41 mouse cellular contexts compared by ENCODE assay signal in the genomic region with DNA sequence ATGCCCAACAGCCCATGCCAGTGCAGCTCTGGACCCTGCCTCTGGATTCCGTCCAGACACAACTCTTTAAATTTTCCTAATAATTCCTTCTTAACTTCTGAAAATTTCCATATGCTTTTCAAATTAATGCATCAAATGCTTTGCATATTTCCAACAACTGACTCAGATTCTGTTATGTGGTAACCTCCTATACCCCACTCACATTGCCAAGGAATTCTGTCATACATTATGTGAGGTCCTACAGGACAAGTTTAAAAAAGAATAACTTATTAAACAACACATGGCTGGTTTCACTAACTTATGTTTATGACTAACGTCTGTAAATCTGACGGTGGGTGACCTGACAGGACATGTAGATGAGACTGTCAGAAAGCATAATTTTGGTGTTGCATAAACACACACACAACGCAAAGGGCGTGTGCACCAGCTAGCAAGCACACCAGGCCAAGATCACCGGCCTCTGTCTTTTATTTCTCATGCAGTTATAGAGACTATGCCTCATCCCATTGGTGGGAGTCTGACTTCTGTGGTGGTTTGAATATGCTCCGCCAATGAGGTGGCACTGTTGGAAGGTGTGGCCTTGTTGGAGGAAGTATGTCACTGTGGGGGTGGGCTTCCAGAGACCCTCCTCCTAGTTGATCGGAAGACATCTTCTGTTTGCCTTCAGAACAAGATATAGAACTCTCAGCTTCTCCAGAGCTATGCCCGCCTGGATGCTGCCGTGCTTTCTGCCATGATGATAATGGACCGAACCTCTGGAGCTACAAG. TPM values are rescaled to one million over a fixed set of nuclear protein-coding genes. Genes with fewer than 3 reads are reported as not detected.
A peak's percentile ranks its signal among the peaks of the same experiment; 100 is the strongest.
DNase-seq lines count a peak whose midpoint lies in the region; ATAC-seq and TF ChIP-seq lines count a peak whose summit lies in the region.
"Had no signal": no experiment of that assay in that cellular context is flagged by ENCODE, and none has a peak within 500 bp of the region (broad histone marks: within the 10 kb centered on the region; RNA-seq: fewer than 3 reads in every experiment).

No protein-coding gene starts in this region.

- WGBS in kidney, embryonic 15.5 days = 86% methylated on average over 11 of the region's 11 CpGs
- 82% methylated on average over 11 of the region's 11 CpGs for WGBS in lung, embryonic 15.5 days
- 95% methylated on average over 11 of the region's 11 CpGs for WGBS in midbrain, embryonic 10.5 days

- H3K36me3 ChIP-seq in kidney, embryonic 15.5 days = peaks cover 22% of the 10 kb centered on the region
- H3K36me3 ChIP-seq in lung, embryonic 15.5 days = no peaks in the 10 kb centered on the region
- H3K36me3 ChIP-seq in E14TG2a.4 (ENCODE audit: insufficient read depth, low read length) = peaks cover 18% of the 10 kb centered on the region
- H3K36me3 ChIP-seq in midbrain, embryonic 10.5 days = peaks cover 37% of the 10 kb centered on the region

- H3K27ac ChIP-seq in kidney, embryonic 15.5 days = peak overlapping the region; percentile 56; the same call in 1 of the 2 replicates
- H3K27ac ChIP-seq in lung, embryonic 15.5 days = peak overlapping the region; percentile 40
- H3K27ac ChIP-seq in midbrain, embryonic 10.5 days (replicated peaks) = no peak overlapping the region
- H3K27ac ChIP-seq: forebrain, embryonic 13.5 days; hindbrain, embryonic 10.5 days; hindbrain, embryonic 15.5 days; macrophage had no signal

- H3K9me3 ChIP-seq in kidney, embryonic 15.5 days (replicated peaks) = no peaks in the 10 kb centered on the region
- no peaks in the 10 kb centered on the region for H3K9me3 ChIP-seq in lung, embryonic 15.5 days
- no peaks in the 10 kb centered on the region for H3K9me3 ChIP-seq in E14TG2a.4 (ENCODE audit: low read length)
- no peaks in the 10 kb centered on the region for H3K9me3 ChIP-seq in midbrain, embryonic 10.5 days (replicated peaks)
- H3K9me3 ChIP-seq: forebrain, embryonic 13.5 days; G1E; hindbrain, embryonic 10.5 days; hindbrain, embryonic 15.5 days had no signal

- H3K9ac ChIP-seq in kidney, embryonic 15.5 days = no peak overlapping the region
- H3K9ac ChIP-seq in lung, embryonic 15.5 days = no peak overlapping the region
- H3K9ac ChIP-seq: forebrain, embryonic 13.5 days; hindbrain, embryonic 15.5 days had no signal

- no peak for DNase-seq in kidney, postnatal 10 days
- DNase-seq in lung, postnatal 36 days = no peak
- DNase-seq in R1 (ENCODE audit: low read depth, low spot score) = peak; percentile 83
- DNase-seq in midbrain, embryonic 10.5 days (ENCODE audit: low spot score) = no peak
- no peak for DNase-seq in layer of hippocampus, postnatal 10 days (ENCODE audit: low spot score in 2 of 2)
- DNase-seq: adrenal gland, postnatal 36 days; cerebellum, adult 18-20 months; cerebellum, postnatal 10 days; gastrocnemius, postnatal 10 days; heart, postnatal 14 days; kidney, adult 2 months; kidney, postnatal 36 days; layer of hippocampus, postnatal 36 days; midbrain, embryonic 14.5 days; right cerebral cortex, postnatal 25 days; thymus, adult 2 months; thymus, postnatal 4 days had no signal

- no peaks in the 10 kb centered on the region for H3K27me3 ChIP-seq in kidney, embryonic 15.5 days
- H3K27me3 ChIP-seq in lung, embryonic 15.5 days = no peaks in the 10 kb centered on the region
- H3K27me3 ChIP-seq in E14TG2a.4 (ENCODE audit: insufficient read depth, low read length) = no peaks in the 10 kb centered on the region
- H3K27me3 ChIP-seq in midbrain, embryonic 10.5 days (ENCODE audit: low read depth, poor library complexity, severe bottlenecking) = no peaks in the 10 kb centered on the region
- H3K27me3 ChIP-seq: forebrain, embryonic 13.5 days; hindbrain, embryonic 15.5 days; Patski had no signal

- H3K4me3 ChIP-seq in kidney, embryonic 15.5 days (replicated peaks) = no peak overlapping the region
- H3K4me3 ChIP-seq in lung, embryonic 15.5 days = no peak overlapping the region
- H3K4me3 ChIP-seq in E14TG2a.4 (replicated peaks; ENCODE audit: low read length) = peak overlapping the region; percentile 23
- no peak overlapping the region for H3K4me3 ChIP-seq in midbrain, embryonic 10.5 days
- H3K4me3 ChIP-seq: forebrain, embryonic 13.5 days; hindbrain, embryonic 10.5 days; hindbrain, embryonic 15.5 days had no signal

- H3K4me1 ChIP-seq in kidney, embryonic 15.5 days = peaks cover 20% of the 10 kb centered on the region
- H3K4me1 ChIP-seq in lung, embryonic 15.5 days = peaks cover 8% of the 10 kb centered on the region; the same call in 1 of the 2 replicates
- H3K4me1 ChIP-seq in E14TG2a.4 (replicated peaks; ENCODE audit: low read depth, low read length) = peaks cover 78% of the 10 kb centered on the region
- peaks cover 15% of the 10 kb centered on the region for H3K4me1 ChIP-seq in midbrain, embryonic 10.5 days

- TF ChIP-seq CTCF in E14TG2a.4 (conservative IDR thresholded peaks at IDR 0.05; ENCODE audit: low read length) = no peak

- no peak overlapping the region for H3K4me2 ChIP-seq in kidney, embryonic 15.5 days
- no peak overlapping the region for H3K4me2 ChIP-seq in lung, embryonic 15.5 days
- H3K4me2 ChIP-seq: forebrain, embryonic 13.5 days; hindbrain, embryonic 15.5 days; liver, embryonic 11.5 days had no signal

- ATAC-seq in kidney, embryonic 15.5 days (replicated peaks; ENCODE audit: low FRiP score) = 0 out of 2 replicates have a peak, but pooled peaks have one; percentile 18
- ATAC-seq in lung, embryonic 15.5 days (ENCODE audit: borderline replicate concordance, extremely low read depth, low FRiP score, low TSS enrichment) = no peak
- ATAC-seq: CD4-positive, CD25-positive, alpha-beta regulatory T cell, adult 4 months; forebrain, embryonic 13.5 days; inflammation-experienced regulatory T-cells, adult 6 months; Patski had no signal

RNA-seq across cellular contexts. Expression of a gene that starts 13.5 kb away (rescaled TPM):
- 23.1 and 26.5 TPM in 2 replicates for polyA plus RNA-seq in kidney, embryonic 15.5 days (2015; fragmentation: Nextera tagmentation; extraction: Ambion mirVana)
- polyA plus RNA-seq in lung, embryonic 15.5 days (2015; fragmentation: Nextera tagmentation; extraction: Ambion mirVana) = 16.6 and 21.6 TPM in 2 replicates
- polyA plus RNA-seq in midbrain, embryonic 10.5 days (2016; fragmentation: Nextera tagmentation; extraction: Ambion mirVana) = 21.7 and 22.5 TPM in 2 replicates
- 10 to 100 TPM; 23.2 to 24.2 TPM for total RNA-seq in layer of hippocampus, postnatal 10 days (2021)

RNA-seq across cellular contexts. Expression of a gene that starts 20.6 kb away (rescaled TPM):
- 122 TPM in 2 replicates for polyA plus RNA-seq in kidney, embryonic 15.5 days (2015; fragmentation: Nextera tagmentation; extraction: Ambion mirVana)
- 125 TPM in 2 replicates for polyA plus RNA-seq in lung, embryonic 15.5 days (2015; fragmentation: Nextera tagmentation; extraction: Ambion mirVana)
- polyA plus RNA-seq in midbrain, embryonic 10.5 days (2016; fragmentation: Nextera tagmentation; extraction: Ambion mirVana) = 185 and 190 TPM in 2 replicates
- 10 to 100 TPM; 21.8 to 22.6 TPM for total RNA-seq in layer of hippocampus, postnatal 10 days (2021)

RNA-seq across cellular contexts. Expression of a gene that starts 20.6 kb away (rescaled TPM):
- 33.7 and 36.4 TPM in 2 replicates for polyA plus RNA-seq in kidney, embryonic 15.5 days (2015; fragmentation: Nextera tagmentation; extraction: Ambion mirVana)
- 37.7 and 41.1 TPM in 2 replicates for polyA plus RNA-seq in lung, embryonic 15.5 days (2015; fragmentation: Nextera tagmentation; extraction: Ambion mirVana)
- polyA plus RNA-seq in midbrain, embryonic 10.5 days (2016; fragmentation: Nextera tagmentation; extraction: Ambion mirVana) = 66.0 and 72.7 TPM in 2 replicates
- 1 to 10 TPM; 5.8 to 7.9 TPM for total RNA-seq in layer of hippocampus, postnatal 10 days (2021)

RNA-seq across cellular contexts. Expression of a gene that starts 33.1 kb away (rescaled TPM):
- 0.26 and 0.44 TPM in 2 replicates for polyA plus RNA-seq in kidney, embryonic 15.5 days (2015; fragmentation: Nextera tagmentation; extraction: Ambion mirVana)
- polyA plus RNA-seq in lung, embryonic 15.5 days (2015; fragmentation: Nextera tagmentation; extraction: Ambion mirVana) = 0.22 and 0.48 TPM in 2 replicates
- 0.56 and 0.66 TPM in 2 replicates for polyA plus RNA-seq in midbrain, embryonic 10.5 days (2016; fragmentation: Nextera tagmentation; extraction: Ambion mirVana)
- total RNA-seq in layer of hippocampus, postnatal 10 days (2021) = not detected
- total RNA-seq: adrenal gland, adult 18-20 months; adrenal gland, postnatal 36 days; common myeloid progenitor, adult 5-6 weeks; granulocyte monocyte progenitor cell, adult 5-6 weeks; heart, postnatal 14 days; left cerebral cortex, postnatal 10 days; neutrophil, adult 5-6 weeks had no signal
- polyA plus RNA-seq: CD4-positive, CD25-positive, alpha-beta regulatory T cell, adult 4 months; G1E; kidney, adult 2 months; liver, embryonic 11.5 days; liver, embryonic 16.5 days; macrophage had no signal

RNA-seq across cellular contexts. Expression of a gene that starts 33.2 kb away (rescaled TPM):
- not detected in 2 replicates for polyA plus RNA-seq in kidney, embryonic 15.5 days (2015; fragmentation: Nextera tagmentation; extraction: Ambion mirVana)
- not detected in 2 replicates for polyA plus RNA-seq in lung, embryonic 15.5 days (2015; fragmentation: Nextera tagmentation; extraction: Ambion mirVana)
- not detected in 2 replicates for polyA plus RNA-seq in midbrain, embryonic 10.5 days (2016; fragmentation: Nextera tagmentation; extraction: Ambion mirVana)
- 1 to 10 TPM in 1 of 2 experiments, not detected in 1; 1.3 TPM for total RNA-seq in layer of hippocampus, postnatal 10 days (2021)
- total RNA-seq: adrenal gland, adult 18-20 months; adrenal gland, postnatal 36 days; common myeloid progenitor, adult 5-6 weeks; G1E; gastrocnemius, postnatal 10 days; granulocyte monocyte progenitor cell, adult 5-6 weeks; heart, postnatal 14 days; layer of hippocampus, adult 8-10 months; layer of hippocampus, postnatal 36 days; left cerebral cortex, postnatal 10 days; megakaryocyte-erythroid progenitor cell, adult 5-6 weeks; neutrophil, adult 5-6 weeks had no signal
- polyA plus RNA-seq: brain, embryonic 14.5 days; CD4-positive, CD25-positive, alpha-beta regulatory T cell, adult 4 months; embryonic facial prominence, embryonic 14.5 days; forebrain, embryonic 13.5 days; G1E; heart, embryonic 14.5 days; hindbrain, embryonic 10.5 days; hindbrain, embryonic 15.5 days; inflammation-experienced regulatory T-cells, adult 6 months; kidney, adult 2 months; limb, embryonic 11.5 days; liver, embryonic 11.5 days; liver, embryonic 16.5 days; macrophage; midbrain, embryonic 14.5 days; Patski; thymus, adult 2 months had no signal
